ENCODE assay signal across 17 mouse cellular contexts in the genomic region with DNA sequence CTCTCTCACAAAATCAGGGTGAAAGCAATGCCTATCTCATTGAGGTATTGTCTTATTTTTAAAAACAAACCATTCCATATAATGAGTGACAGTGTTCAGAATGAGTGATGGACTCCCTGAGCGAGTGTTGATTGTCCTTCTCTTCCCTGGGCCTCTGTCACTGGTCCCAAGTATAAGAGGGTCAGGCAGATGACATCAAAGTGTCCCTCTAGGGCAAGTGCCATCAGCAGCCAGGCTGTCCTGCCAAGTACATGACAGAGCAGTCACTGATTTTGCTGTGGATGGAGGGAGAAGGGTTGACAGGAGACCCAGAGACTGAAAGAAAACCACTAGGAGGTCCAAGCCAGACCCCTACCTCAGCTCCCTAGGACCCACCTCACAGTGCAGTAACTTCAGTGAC. TPM values are rescaled to one million over a fixed set of nuclear protein-coding genes. Genes with fewer than 3 reads are reported as not detected.
"Had no signal": no experiment of that assay in that cellular context is flagged by ENCODE, and none has a peak within 500 bp of the region (broad histone marks: within the 10 kb centered on the region; RNA-seq: fewer than 3 reads in every experiment).

No protein-coding gene starts in this region.

- H3K27me3 ChIP-seq: liver, embryonic 13.5 days; midbrain, embryonic 12.5 days; midbrain, embryonic 15.5 days; neural tube, embryonic 13.5 days had no signal

- H3K9ac ChIP-seq: liver, embryonic 13.5 days; midbrain, embryonic 12.5 days; midbrain, embryonic 15.5 days; neural tube, embryonic 13.5 days had no signal

- H3K36me3 ChIP-seq: liver, embryonic 13.5 days; midbrain, embryonic 12.5 days; midbrain, embryonic 15.5 days; neural tube, embryonic 13.5 days had no signal

- H3K4me2 ChIP-seq: liver, embryonic 13.5 days; midbrain, embryonic 12.5 days; midbrain, embryonic 15.5 days; neural tube, embryonic 13.5 days had no signal

- H3K4me3 ChIP-seq: left cerebral cortex, adult 2 months; liver, embryonic 13.5 days; midbrain, embryonic 12.5 days; midbrain, embryonic 15.5 days; myocyte; neural tube, embryonic 13.5 days had no signal

- ATAC-seq: midbrain, embryonic 15.5 days had no signal

- H3K9me3 ChIP-seq: liver, embryonic 13.5 days; midbrain, embryonic 12.5 days; midbrain, embryonic 15.5 days; neural tube, embryonic 13.5 days had no signal

- DNase-seq: kidney, postnatal 10 days; kidney, postnatal 36 days; layer of hippocampus, postnatal 36 days; liver, embryonic 13.5 days; lung, adult 2 months; lung, postnatal 14 days; lung, postnatal 4 days; retina, postnatal 1 day; right cerebral cortex, postnatal 25 days; thymus, adult 18-20 months; thymus, postnatal 36 days had no signal

- H3K4me1 ChIP-seq: liver, embryonic 13.5 days; midbrain, embryonic 12.5 days; midbrain, embryonic 15.5 days; neural tube, embryonic 13.5 days had no signal

- H3K27ac ChIP-seq: left cerebral cortex, adult 2 months; liver, embryonic 13.5 days; midbrain, embryonic 12.5 days; midbrain, embryonic 15.5 days; neural tube, embryonic 13.5 days had no signal

RNA-seq across cellular contexts. Expression of a gene that starts 8.3 kb away (rescaled TPM):
- total RNA-seq: megakaryocyte progenitor cell, adult 5-6 weeks had no signal
- polyA plus RNA-seq: midbrain, embryonic 12.5 days had no signal
